Mouse (Mus musculus): ENCODE data around the gene Enho. TPM values are rescaled to one million over a fixed set of nuclear protein-coding genes. Genes with fewer than 3 reads are reported as not detected.

Enho gene
- polyA plus RNA-seq, 1 experiment, result 1.7 TPM

GRCm38 (mm10) chr4:41664533-41664932 lies 24.4 kb upstream of the Enho start:
- TF ChIP-seq POLR2A (IDR thresholded peaks at IDR 0.05; ENCODE audit: low read depth, low read length) (no peak), CTCF (IDR thresholded peaks at IDR 0.05; ENCODE audit: borderline replicate concordance, insufficient read depth, low read length) (no peak)
- no peak overlapping the region for H3K27ac ChIP-seq (ENCODE audit: insufficient read depth, low read length)
- H3K4me3 ChIP-seq (ENCODE audit: insufficient read depth, low read length), result no peak overlapping the region
- H3K4me1 ChIP-seq (ENCODE audit: control insufficient read depth, insufficient read depth, low read length), result 0 out of 2 replicates have a peak, but pooled peaks cover 2% of the 10 kb centered on the region

- Histone ChIP-seq H3K27ac (ENCODE audit: insufficient read depth, low read length) (no peak overlapping the region), H3K4me1 (ENCODE audit: control insufficient read depth, insufficient read depth, low read length) (no peaks in the 10 kb centered on the region), H3K4me3 (ENCODE audit: insufficient read depth, low read length) (no peak overlapping the region)
- no peak for TF ChIP-seq POLR2A (IDR thresholded peaks at IDR 0.05; ENCODE audit: low read depth, low read length)
- TF ChIP-seq CTCF (IDR thresholded peaks at IDR 0.05; ENCODE audit: borderline replicate concordance, insufficient read depth, low read length), result no peak
Observed at GRCm38 (mm10) chr4:41663614-41664013, 23.5 kb upstream of the Enho start.

DNA sequence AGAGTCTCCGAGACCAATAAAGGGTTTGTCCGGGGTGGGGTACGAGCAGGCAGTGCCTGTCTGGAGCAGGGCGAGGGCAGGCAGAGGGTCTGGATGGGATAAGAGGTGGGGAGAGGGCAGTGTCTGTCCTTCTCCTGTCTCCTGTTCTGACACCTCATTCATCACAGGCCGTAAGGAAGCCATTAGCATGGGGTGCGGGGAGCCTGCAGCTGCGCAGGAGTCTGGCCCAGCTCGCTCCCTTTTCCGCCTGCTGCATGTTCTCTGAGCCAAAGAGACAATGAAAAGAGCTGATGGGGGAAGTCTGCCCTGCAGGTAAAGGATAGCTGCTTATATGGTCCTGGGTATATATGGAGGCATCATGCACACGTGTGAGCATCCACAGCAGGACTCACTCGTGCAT lies 22.6 kb upstream of the Enho start:
- H3K27ac ChIP-seq (ENCODE audit: insufficient read depth, low read length), result no peak overlapping the region
- H3K4me1 ChIP-seq (ENCODE audit: control insufficient read depth, insufficient read depth, low read length), result no peaks in the 10 kb centered on the region
- TF ChIP-seq CTCF (IDR thresholded peaks at IDR 0.05; ENCODE audit: borderline replicate concordance, insufficient read depth, low read length) (no peak), POLR2A (IDR thresholded peaks at IDR 0.05; ENCODE audit: low read depth, low read length) (no peak)
- no peak overlapping the region for H3K4me3 ChIP-seq (ENCODE audit: insufficient read depth, low read length)

GRCm38 (mm10) chr4:41660851-41661430 lies 20.8 kb upstream of the Enho start:
- TF ChIP-seq POLR2A (IDR thresholded peaks at IDR 0.05; ENCODE audit: low read depth, low read length) (no peak), CTCF (IDR thresholded peaks at IDR 0.05; ENCODE audit: borderline replicate concordance, insufficient read depth, low read length) (no peak)
- no peak overlapping the region for H3K4me3 ChIP-seq (ENCODE audit: insufficient read depth, low read length)
- no peaks in the 10 kb centered on the region for H3K4me1 ChIP-seq (ENCODE audit: control insufficient read depth, insufficient read depth, low read length)
- no peak overlapping the region for H3K27ac ChIP-seq (ENCODE audit: insufficient read depth, low read length)

- Histone ChIP-seq H3K4me3 (ENCODE audit: insufficient read depth, low read length) (no peak overlapping the region), H3K4me1 (ENCODE audit: control insufficient read depth, insufficient read depth, low read length) (no peaks in the 10 kb centered on the region), H3K27ac (ENCODE audit: insufficient read depth, low read length) (no peak overlapping the region)
- no peak for TF ChIP-seq POLR2A (IDR thresholded peaks at IDR 0.05; ENCODE audit: low read depth, low read length)
- no peak for TF ChIP-seq CTCF (IDR thresholded peaks at IDR 0.05; ENCODE audit: borderline replicate concordance, insufficient read depth, low read length)
Observed at GRCm38 (mm10) chr4:41659556-41659955, 19.4 kb upstream of the Enho start.

DNA sequence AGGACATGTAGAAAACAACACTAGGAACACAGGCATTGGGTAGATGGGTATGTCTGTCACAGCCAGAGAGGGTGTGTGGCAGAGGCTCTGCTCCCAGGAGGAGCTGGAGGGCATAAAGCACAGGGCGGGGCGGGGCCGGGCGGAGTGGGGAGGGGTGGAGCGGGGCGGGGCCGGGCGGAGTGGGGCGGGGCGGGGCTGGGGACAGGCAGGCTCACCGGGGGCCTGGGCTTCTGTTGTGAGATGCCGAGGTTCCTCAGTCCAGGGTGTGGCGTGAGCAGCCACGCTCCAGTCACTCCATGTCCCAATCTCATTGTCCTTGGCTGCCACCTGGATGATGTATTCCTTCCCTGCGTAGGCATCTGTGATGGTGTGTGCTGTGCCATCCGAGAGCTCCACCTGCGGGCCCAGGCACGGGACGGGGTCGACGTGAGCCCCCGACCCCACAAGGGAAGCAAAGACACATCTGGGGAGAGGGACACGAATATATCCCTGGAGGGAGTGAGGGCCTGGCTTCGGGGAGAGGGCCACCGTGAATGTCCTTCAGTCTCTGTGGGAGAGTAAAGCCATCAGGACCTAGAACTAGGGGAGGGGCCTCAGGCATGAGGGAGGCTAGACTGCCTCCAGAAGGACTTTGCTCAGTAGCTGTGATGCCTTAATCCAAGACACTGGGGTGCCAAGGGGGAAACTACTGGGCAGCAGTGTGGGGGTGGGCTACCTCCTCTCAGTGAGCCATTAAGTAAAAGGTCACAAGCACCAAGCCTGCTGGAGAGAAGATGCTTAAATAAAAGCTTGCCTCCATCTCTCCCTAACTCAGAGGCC lies 18.7 kb upstream of the Enho start:
- TF ChIP-seq CTCF (IDR thresholded peaks at IDR 0.05; ENCODE audit: borderline replicate concordance, insufficient read depth, low read length), result no peak
- TF ChIP-seq POLR2A (IDR thresholded peaks at IDR 0.05; ENCODE audit: low read depth, low read length), result no peak
- Histone ChIP-seq H3K4me3 (ENCODE audit: insufficient read depth, low read length) (no peak overlapping the region), H3K4me1 (ENCODE audit: control insufficient read depth, insufficient read depth, low read length) (no peaks in the 10 kb centered on the region), H3K27ac (ENCODE audit: insufficient read depth, low read length) (no peak overlapping the region)

- no peak for TF ChIP-seq POLR2A (IDR thresholded peaks at IDR 0.05; ENCODE audit: low read depth, low read length)
- TF ChIP-seq CTCF (IDR thresholded peaks at IDR 0.05; ENCODE audit: borderline replicate concordance, insufficient read depth, low read length), result no peak
- Histone ChIP-seq H3K27ac (ENCODE audit: insufficient read depth, low read length) (no peak overlapping the region), H3K4me1 (ENCODE audit: control insufficient read depth, insufficient read depth, low read length) (no peaks in the 10 kb centered on the region), H3K4me3 (ENCODE audit: insufficient read depth, low read length) (no peak overlapping the region)
Observed at GRCm38 (mm10) chr4:41655525-41655924, 15.4 kb upstream of the Enho start.

DNA sequence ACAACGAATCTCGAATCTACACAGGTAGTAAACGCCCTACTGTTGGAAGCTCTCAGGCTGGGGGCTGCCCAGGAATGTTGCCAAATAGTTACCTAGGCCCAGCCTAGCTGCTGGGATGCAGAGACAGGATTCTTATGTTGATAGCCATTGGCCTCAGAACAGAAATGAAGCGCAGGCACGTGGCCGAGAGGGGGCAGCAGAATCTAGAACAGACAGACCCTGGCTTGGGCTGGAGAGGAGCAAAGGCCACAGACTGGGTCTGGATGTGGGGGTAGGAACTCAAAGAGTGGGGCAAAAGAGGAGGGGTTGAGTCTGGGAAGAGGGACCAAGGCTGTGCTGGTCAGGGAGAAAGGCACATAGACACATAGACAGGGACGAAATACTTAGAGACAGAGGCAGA lies 14.1 kb upstream of the Enho start:
- no peak overlapping the region for H3K27ac ChIP-seq (ENCODE audit: insufficient read depth, low read length)
- H3K4me1 ChIP-seq (ENCODE audit: control insufficient read depth, insufficient read depth, low read length), result no peaks in the 10 kb centered on the region
- no peak overlapping the region for H3K4me3 ChIP-seq (ENCODE audit: insufficient read depth, low read length)
- no peak for TF ChIP-seq POLR2A (IDR thresholded peaks at IDR 0.05; ENCODE audit: low read depth, low read length)
- TF ChIP-seq CTCF (IDR thresholded peaks at IDR 0.05; ENCODE audit: borderline replicate concordance, insufficient read depth, low read length), result peak; percentile 70; the same call in 1 of the 2 replicates

GRCm38 (mm10) chr4:41653730-41654129 lies 13.6 kb upstream of the Enho start:
- Histone ChIP-seq H3K27ac (ENCODE audit: insufficient read depth, low read length) (no peak overlapping the region), H3K4me1 (ENCODE audit: control insufficient read depth, insufficient read depth, low read length) (no peaks in the 10 kb centered on the region), H3K4me3 (ENCODE audit: insufficient read depth, low read length) (no peak overlapping the region)
- no peak for TF ChIP-seq POLR2A (IDR thresholded peaks at IDR 0.05; ENCODE audit: low read depth, low read length)
- TF ChIP-seq CTCF (IDR thresholded peaks at IDR 0.05; ENCODE audit: borderline replicate concordance, insufficient read depth, low read length), result no peak

- Histone ChIP-seq H3K4me3 (ENCODE audit: insufficient read depth, low read length) (no peak overlapping the region), H3K27ac (ENCODE audit: insufficient read depth, low read length) (no peak overlapping the region), H3K4me1 (ENCODE audit: control insufficient read depth, insufficient read depth, low read length) (no peaks in the 10 kb centered on the region)
- TF ChIP-seq POLR2A (IDR thresholded peaks at IDR 0.05; ENCODE audit: low read depth, low read length) (no peak), CTCF (IDR thresholded peaks at IDR 0.05; ENCODE audit: borderline replicate concordance, insufficient read depth, low read length) (peak; percentile 62)
Observed at GRCm38 (mm10) chr4:41653296-41653695, 13.2 kb upstream of the Enho start.
